Mouse (Mus musculus): ENCODE results near the gene Crtac1. TPM values are rescaled to one million over a fixed set of nuclear protein-coding genes. Genes with fewer than 3 reads are reported as not detected.

Gene Crtac1
- 1.9 and 2.1 TPM in 2 replicates for polyA plus RNA-seq (2012; rRNA removed)

GRCm38 (mm10) chr19:42431485-42432190 is at the start of gene Crtac1:
TSS of gene Crtac1 (minus strand) at chr19:42431783.

DNA sequence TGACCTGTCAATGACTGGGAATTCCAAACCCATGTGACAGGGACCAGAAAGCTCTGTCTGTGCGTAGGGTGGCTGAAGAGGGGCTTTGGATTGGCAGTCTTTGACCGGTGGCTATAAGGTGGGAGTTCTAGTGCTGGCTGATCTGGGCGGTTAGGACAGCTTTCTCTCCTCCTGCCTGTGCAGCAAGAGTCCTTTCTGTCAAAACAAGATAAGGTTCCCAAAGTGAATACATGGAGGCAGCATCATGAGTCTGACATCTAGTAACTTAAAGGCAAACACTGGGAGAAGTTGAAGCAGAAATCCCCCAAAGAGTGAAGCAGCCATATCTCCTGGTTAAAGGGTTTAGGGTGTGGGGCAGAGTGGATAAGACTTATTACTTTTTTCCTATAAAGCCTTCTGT is 184.1 kb downstream of the Crtac1 start, which contains the start of gene Golga7b:
TSS of gene Golga7b (plus strand) at position 56 of the 400 bp plus-strand sequence.

Other genes starting within 250 kb of the Crtac1 start
- 6.6 and 7.4 TPM in 2 replicates for gene Sfrp5, start 229.5 kb downstream of the Crtac1 start, polyA plus RNA-seq (2012; rRNA removed)
- gene Golga7b, start 184.2 kb downstream of the Crtac1 start, polyA plus RNA-seq (2012; rRNA removed): 1.3 and 1.4 TPM in 2 replicates
- 2.3 and 3.1 TPM in 2 replicates for gene R3hcc1l, start 87.0 kb upstream of the Crtac1 start, polyA plus RNA-seq (2012; rRNA removed)
- 3.2 and 3.4 TPM in 2 replicates for gene Loxl4, start 181.0 kb upstream of the Crtac1 start, polyA plus RNA-seq (2012; rRNA removed)

Data from colon, adult 2 months (tissue).